Mouse (Mus musculus) intestine, embryonic 15.5 days (tissue): ENCODE results near the gene Pkd1l2. TPM values are rescaled to one million over a fixed set of nuclear protein-coding genes. Genes with fewer than 3 reads are reported as not detected.

Experiments used
- ATAC-seq: fragments of 200-750 bp; cut with Nextera tagmentation; 2 replicates; pipeline ENCODE4 v1.8.0; 2017; ENCODE audit warnings: moderate TSS enrichment, moderate library complexity
- H3K27ac ChIP-seq: fragments of 300-500 bp; sonication (generic); 2 replicates; pipeline ENCODE4 v1.5.1; 2015; ENCODE audit warnings: mild to moderate bottlenecking, inconsistent platforms
- H3K27me3 ChIP-seq: fragments of 300-500 bp; sonication (generic); replicated peaks from 2 replicates; pipeline ENCODE4 v1.6.1; 2015; ENCODE audit warnings: inconsistent platforms
- H3K36me3 ChIP-seq: fragments of 300-500 bp; sonication (generic); 2 replicates; pipeline ENCODE4 v1.6.1; 2015; ENCODE audit warnings: inconsistent platforms
- H3K4me1 ChIP-seq: fragments of 300-500 bp; sonication (generic); replicated peaks from 2 replicates; pipeline ENCODE4 v1.6.1; 2015; ENCODE audit warnings: inconsistent platforms
- H3K4me2 ChIP-seq: fragments of 300-500 bp; sonication (generic); replicated peaks from 2 replicates; pipeline ENCODE4 v1.6.1; 2015; ENCODE audit warnings: mild to moderate bottlenecking, inconsistent platforms
- H3K4me3 ChIP-seq: fragments of 300-500 bp; sonication (generic); replicated peaks from 2 replicates; pipeline ENCODE4 v1.5.1; 2015; ENCODE audit warnings: inconsistent platforms
- H3K9ac ChIP-seq: fragments of 300-500 bp; sonication (generic); 2 replicates; pipeline ENCODE4 v1.6.1; 2015; ENCODE audit warnings: inconsistent platforms
- H3K9me3 ChIP-seq: fragments of 300-500 bp; sonication (generic); 2 replicates; pipeline ENCODE4 v1.6.1; 2016; ENCODE audit warnings: inconsistent platforms
- WGBS: fragments of 180-500 bp; shearing (Covaris S2); methylation state at CpG from one replicate; pipeline ENCODE4 v1.1.7; 2015; 5-methylcytosine and 5-hydroxymethylcytosine counted together
- polyA plus RNA-seq: library from polyadenylated mRNA; unstranded; fragments of >200 nt; fragmentation: Nextera tagmentation; extraction: Ambion mirVana; gene quantifications from 2 replicates; pipeline ENCODE4 v1.2.1, GENCODE M21; 2015

The Pkd1l2 gene
- polyA plus RNA-seq, 1 experiment from 2014 or later: not detected

DNA sequence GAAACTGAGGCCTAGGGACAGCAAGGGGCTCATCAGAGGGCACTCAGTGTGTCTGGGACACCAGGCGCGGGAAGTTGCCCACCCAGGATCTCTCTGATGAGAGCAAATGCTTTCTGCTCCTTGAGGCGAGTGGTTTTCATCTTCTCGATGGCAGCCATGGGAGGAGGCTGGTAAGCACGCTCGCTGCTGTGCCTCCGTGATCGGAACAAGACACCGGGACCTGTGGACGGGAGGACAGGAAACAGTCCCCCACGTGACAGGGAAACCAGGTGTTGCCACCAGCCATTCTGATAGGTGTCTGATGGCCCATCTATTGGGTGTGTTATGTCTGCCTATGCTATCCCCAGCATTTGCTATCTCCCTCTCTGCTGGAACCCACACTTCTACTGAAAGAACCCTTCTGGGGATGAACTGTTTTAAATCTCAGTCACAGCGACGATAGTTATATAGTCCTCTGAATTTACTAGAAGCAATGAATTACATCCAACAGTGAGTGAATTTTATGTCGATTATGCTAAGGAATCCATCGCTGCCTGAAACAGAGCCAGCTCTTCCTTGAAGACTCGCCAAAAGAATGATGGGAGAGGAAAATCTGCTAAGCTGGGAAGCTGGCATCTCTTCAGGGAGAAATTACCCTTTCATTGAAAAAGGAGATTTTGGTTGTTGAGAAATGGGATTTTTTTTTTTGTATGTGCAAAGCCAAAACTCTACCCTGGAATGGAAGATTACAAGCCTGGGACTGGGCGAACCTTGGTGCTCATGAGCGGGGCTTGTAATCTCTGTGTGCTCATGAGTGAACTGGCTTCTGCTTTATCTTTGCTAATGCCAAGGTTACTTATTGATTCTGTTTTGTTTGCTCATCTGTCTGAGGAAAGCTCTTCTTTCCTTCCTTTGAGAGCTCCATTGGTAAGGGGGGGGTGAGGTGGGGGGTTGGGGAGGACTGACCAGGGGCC lies 62.6 kb downstream of the Pkd1l2 start:
- no peak overlapping the region for H3K9ac ChIP-seq
- no peak overlapping the region for H3K4me2 ChIP-seq
- ATAC-seq: no peak
- 74% methylated on average over 18 of the region's 18 CpGs for WGBS
- peaks cover 5% of the 10 kb centered on the region; the same call in 1 of the 2 replicates for H3K4me1 ChIP-seq
- H3K4me3 ChIP-seq: no peak overlapping the region
- no peaks in the 10 kb centered on the region for H3K27me3 ChIP-seq
- no peak overlapping the region for H3K27ac ChIP-seq
- H3K36me3 ChIP-seq: no peaks in the 10 kb centered on the region
- H3K9me3 ChIP-seq: no peaks in the 10 kb centered on the region

DNA sequence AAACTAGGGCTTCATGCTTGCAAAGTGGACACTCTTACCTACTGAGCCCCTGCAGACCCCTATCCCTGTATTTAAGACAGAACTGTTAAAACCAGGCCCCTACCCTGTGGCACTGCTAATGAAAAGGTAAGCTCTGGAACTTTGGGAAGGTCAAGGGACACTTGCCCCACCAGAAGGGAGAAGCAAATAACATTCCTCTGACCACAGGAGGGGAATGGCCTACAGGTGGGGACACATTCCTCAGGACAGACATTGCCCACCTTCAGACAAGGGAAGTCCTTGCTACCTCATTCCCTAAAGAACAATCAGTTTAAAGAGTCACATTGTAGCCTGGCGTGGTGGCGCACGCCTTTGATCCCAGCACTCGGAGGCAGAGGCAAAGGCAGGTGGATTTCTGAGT lies 64.4 kb downstream of the Pkd1l2 start:
- no peak for ATAC-seq

DNA sequence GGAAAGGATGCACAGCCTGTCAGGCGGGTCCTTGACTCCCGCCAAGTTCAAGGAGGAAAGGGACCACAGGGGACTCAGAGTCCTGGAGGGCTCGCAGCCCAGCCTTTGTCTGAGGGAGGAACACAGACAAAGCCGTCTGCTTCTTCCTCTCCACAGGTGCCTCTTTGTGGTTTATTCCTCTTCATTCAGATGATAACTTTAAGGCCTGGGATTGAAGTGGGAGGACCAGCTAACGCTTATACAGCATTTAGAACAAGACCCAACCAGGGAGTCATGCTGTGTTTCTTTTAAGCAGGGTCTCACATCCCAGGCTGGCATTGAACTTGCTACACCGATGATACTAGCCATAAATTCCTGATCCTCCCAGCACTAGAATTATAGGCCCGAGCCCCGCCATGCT lies 65.2 kb downstream of the Pkd1l2 start:
- H3K4me3 ChIP-seq: no peak overlapping the region
- H3K27ac ChIP-seq: no peak overlapping the region
- H3K9me3 ChIP-seq: no peaks in the 10 kb centered on the region
- 72% methylated on average over 8 of the region's 8 CpGs for WGBS
- no peak overlapping the region for H3K9ac ChIP-seq
- ATAC-seq: no peak
- H3K4me2 ChIP-seq: no peak overlapping the region
- peaks cover 5% of the 10 kb centered on the region; the same call in 1 of the 2 replicates for H3K4me1 ChIP-seq
- H3K36me3 ChIP-seq: no peaks in the 10 kb centered on the region
- no peaks in the 10 kb centered on the region for H3K27me3 ChIP-seq

More for the DNA sequence above, 64.4 kb downstream of the Pkd1l2 start:
- 90% methylated on average over 4 of the region's 4 CpGs for WGBS
- Histone ChIP-seq H3K4me3 (no peak overlapping the region), H3K27me3 (no peaks in the 10 kb centered on the region), H3K36me3 (no peaks in the 10 kb centered on the region), H3K4me2 (no peak overlapping the region), H3K9ac (no peak overlapping the region), H3K9me3 (no peaks in the 10 kb centered on the region), H3K4me1 (peaks cover 5% of the 10 kb centered on the region; the same call in 1 of the 2 replicates), H3K27ac (no peak overlapping the region)

DNA sequence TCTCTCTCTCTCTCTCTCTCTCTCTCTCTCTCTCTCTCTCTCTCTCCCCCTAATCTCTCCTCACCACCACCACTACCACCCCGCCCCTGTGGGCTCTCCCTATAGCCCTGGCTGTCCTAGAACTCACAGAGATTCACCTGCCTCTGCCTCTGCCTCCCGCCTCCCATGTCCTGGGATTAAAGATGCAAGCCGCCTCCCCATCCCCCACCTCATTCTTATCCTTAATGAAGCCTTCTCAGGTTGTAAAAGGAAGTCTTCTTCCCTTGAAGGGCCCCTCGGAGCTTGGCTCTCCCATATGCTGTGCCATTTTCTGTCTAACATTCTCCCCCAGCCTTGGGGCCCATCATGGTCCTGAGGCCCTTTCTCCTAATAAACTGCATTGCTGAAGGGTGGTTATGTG lies 66.6 kb downstream of the Pkd1l2 start:
- Histone ChIP-seq H3K27me3 (no peaks in the 10 kb centered on the region), H3K9ac (no peak overlapping the region), H3K4me3 (no peak overlapping the region), H3K4me1 (peaks cover 5% of the 10 kb centered on the region; the same call in 1 of the 2 replicates), H3K9me3 (no peaks in the 10 kb centered on the region), H3K36me3 (no peaks in the 10 kb centered on the region), H3K4me2 (no peak overlapping the region), H3K27ac (no peak overlapping the region)
- no peak for ATAC-seq
- WGBS: 72% methylated on average over 4 of the region's 4 CpGs

DNA sequence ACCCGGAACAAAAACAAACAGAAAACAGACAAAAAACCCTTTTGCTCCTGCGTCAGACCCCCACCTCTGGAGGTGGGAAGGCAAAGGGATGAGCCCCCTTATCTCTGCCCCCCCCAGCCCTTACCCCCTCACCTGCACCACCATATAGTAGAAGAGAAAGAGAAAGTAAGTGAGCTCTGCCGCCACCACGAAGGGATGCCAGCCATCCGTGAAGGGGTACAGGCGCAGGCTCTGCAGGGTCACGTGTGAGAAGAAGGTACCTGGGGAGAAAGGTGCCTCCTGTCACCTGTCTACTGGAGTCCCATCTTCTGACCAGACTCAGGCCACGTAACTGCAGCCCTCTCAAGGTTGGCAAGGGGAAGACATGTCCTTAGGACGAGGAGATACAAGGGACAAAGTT lies 70.9 kb downstream of the Pkd1l2 start:
- no peaks in the 10 kb centered on the region for H3K9me3 ChIP-seq
- H3K4me1 ChIP-seq: no peaks in the 10 kb centered on the region
- no peak overlapping the region for H3K9ac ChIP-seq
- H3K36me3 ChIP-seq: no peaks in the 10 kb centered on the region
- H3K27me3 ChIP-seq: no peaks in the 10 kb centered on the region
- WGBS: 86% methylated on average over 9 of the region's 9 CpGs
- H3K27ac ChIP-seq: no peak overlapping the region
- H3K4me2 ChIP-seq: no peak overlapping the region
- no peak overlapping the region for H3K4me3 ChIP-seq
- ATAC-seq: no peak

DNA sequence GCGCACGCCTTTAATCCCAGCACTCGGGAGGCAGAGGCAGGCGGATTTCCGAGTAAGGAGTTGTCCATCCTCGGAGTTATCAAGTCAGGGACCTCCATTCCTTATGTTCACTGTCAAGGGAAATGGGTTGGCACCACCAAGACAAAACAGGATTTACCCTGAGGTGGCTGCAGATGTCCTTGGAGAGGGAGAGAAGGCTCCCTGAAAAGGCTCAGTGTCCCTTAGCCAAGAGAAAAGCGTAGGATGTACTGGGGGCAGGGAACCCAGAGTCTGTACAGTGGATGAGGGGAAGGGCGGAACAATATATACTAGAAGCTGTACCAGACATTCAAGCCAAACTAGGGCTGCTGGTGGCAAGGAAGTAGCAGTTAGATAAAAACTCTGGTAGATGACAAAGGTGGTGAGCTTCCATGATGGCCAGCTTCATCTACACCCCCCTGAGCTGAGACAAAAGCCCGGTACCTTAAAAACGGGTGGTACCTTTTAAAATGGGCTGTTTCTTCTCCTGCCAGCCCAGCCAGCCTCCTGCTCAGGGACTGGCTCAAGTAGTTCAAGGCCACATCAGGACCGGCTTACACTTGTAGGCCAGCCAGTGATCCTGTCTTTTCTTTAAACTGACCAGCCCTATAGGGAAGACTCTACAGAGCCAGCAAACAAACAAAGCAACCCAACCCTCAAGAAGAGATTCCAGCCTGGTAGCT lies 88.1 kb downstream of the Pkd1l2 start:
- Histone ChIP-seq H3K9ac (peak overlapping the region; percentile 47), H3K27me3 (no peaks in the 10 kb centered on the region), H3K4me2 (peak overlapping the region; percentile 86), H3K27ac (no peak overlapping the region), H3K4me1 (peaks cover 8% of the 10 kb centered on the region; the same call in 1 of the 2 replicates), H3K4me3 (peak overlapping the region; percentile 67), H3K9me3 (no peaks in the 10 kb centered on the region), H3K36me3 (no peaks in the 10 kb centered on the region)
- WGBS: 57% methylated on average over 11 of the region's 11 CpGs
- ATAC-seq: no peak

DNA sequence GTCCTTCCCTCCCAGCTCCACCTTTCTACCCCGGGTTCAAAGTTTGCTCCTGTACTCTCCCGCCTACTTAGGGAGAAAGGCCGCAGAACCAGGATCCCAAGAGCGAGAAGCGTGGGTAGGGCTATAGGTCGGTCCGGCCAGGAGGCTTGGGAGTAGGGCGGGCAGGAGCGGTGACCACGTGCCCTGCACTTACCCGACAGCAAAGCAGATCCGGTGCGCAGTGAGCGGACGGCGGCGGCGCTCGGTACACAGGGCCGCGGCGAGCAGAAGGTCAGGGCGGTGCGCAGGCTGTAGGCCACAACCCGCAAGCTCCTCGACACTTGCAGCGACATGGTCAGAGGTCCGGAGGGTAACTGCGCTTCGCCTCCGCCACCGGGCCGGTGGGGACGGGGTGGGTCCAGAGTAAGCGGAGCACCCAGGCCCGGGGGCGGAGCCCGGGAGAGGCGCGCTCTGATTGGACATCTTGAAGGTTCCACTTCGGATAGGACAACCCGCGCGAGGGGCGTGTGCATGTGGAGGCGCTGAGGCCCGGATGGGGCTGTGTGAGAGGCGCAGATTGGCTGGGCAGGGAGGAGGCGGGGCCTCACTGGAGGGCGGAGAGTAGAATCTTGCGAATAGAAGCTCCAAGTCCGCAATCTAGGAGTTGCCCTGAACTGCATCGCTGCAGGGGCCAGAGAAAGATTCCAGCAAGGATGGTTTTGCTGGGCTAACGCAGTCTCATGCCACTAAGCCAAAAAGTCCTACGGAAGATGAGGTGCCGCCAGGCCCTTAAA lies 89.0 kb downstream of the Pkd1l2 start, which contains the start of gene Gcsh:
Gcsh (minus strand) TSS at position 443 of the 773 bp plus-strand sequence.
- Histone ChIP-seq H3K27ac (peak within 1 kb of the TSS; percentile 83), H3K9me3 (no peaks in the 10 kb centered on the region), H3K4me2 (peak within 1 kb of the TSS; percentile 86), H3K27me3 (no peaks in the 10 kb centered on the region), H3K36me3 (no peaks in the 10 kb centered on the region), H3K9ac (peak within 1 kb of the TSS; percentile 65), H3K4me1 (peaks cover 8% of the 10 kb centered on the region; the same call in 1 of the 2 replicates), H3K4me3 (peak within 1 kb of the TSS; percentile 67)
- peak; percentile 100 for ATAC-seq
- WGBS: under 1% methylated on average over 55 of the region's 56 CpGs

DNA sequence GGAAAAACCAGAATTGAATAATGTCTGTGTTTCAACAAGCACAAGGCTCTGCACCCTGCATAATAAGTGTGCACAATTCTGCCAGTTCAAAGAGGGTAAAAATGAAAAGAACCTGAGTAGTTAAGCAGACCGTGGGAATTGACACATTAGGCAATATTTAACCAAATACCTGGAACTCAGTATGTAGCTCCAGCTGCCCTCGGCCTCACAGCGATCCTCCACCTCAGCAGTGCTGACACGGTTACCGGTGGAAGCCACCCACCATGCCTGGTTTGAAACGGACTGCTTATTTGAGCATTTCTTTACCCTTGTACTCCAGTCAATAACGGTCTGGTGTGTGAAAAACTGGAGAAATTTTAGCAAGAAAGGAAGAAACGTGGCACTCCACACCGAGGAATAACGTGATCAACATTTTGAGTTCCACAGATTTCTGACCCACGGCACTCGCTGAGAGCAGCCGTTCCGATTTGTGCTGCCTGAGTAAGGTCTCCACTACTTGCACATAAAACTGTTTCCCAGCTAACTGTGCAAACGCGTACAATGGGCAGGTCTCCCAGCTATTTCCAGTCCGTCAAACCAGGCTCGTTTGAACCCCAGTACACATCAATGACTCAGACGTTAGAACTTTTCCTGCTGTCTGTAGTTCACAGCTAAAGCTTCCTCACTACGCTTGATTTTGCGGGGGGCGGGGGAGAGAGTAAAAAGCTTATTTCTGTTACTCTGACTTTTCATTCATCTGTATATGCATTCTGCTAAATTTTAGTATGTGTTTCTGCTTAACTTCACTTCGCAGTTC lies 89.9 kb downstream of the Pkd1l2 start:
- WGBS: 8% methylated on average over 23 of the region's 23 CpGs
- Histone ChIP-seq H3K4me1 (peaks cover 8% of the 10 kb centered on the region; the same call in 1 of the 2 replicates), H3K4me2 (peak overlapping the region; percentile 86), H3K27ac (peak overlapping the region; percentile 83), H3K9ac (peak overlapping the region; percentile 65), H3K27me3 (no peaks in the 10 kb centered on the region), H3K4me3 (peak overlapping the region; percentile 67), H3K9me3 (no peaks in the 10 kb centered on the region), H3K36me3 (no peaks in the 10 kb centered on the region)
- peak; percentile 23; the same call in 1 of the 2 replicates for ATAC-seq

DNA sequence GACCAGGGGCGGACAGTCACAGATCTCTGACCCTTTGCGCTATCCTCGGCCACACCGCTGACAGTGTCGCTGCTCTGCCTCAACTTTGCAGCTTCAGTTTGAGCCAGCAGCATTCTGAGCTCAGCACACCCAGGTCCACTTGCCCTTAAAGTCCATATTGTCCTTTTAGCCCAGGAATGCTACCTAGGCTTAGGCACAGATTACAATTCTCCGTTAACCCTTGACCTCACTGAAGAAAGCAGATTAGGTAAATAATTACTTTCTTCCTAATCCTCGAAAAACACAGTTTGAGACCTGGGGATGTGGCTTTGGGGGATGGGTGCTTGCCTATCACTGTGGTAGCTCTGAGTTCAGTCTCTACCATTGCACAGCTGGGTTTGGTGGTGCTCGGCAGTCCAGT lies 91.0 kb downstream of the Pkd1l2 start:
- Histone ChIP-seq H3K9ac (no peak overlapping the region), H3K4me3 (no peak overlapping the region), H3K27ac (no peak overlapping the region), H3K9me3 (no peaks in the 10 kb centered on the region), H3K27me3 (no peaks in the 10 kb centered on the region), H3K4me1 (peaks cover 8% of the 10 kb centered on the region; the same call in 1 of the 2 replicates), H3K36me3 (no peaks in the 10 kb centered on the region), H3K4me2 (0 out of 2 replicates have a peak overlapping the region, but pooled peaks have one; percentile 2)
- 77% methylated on average over 8 of the region's 8 CpGs for WGBS
- ATAC-seq: no peak

DNA sequence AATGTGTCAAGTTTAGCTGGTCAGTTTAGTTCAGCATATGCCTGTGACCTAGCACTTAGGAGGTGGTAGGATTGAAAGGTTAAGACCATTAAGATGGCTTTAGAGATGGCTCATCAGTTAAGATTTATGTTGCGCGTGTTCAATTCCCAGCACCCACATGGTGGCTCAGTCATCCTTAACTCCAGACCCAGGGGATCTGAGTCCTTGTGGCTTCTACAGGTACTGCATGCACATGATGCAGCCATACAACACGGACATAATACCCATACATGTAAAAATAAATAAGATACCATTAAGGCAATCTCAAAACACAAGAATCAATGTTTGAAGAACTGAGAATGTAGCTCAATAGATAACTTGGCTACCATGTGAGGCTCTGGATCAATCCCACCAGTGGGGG lies 92.4 kb downstream of the Pkd1l2 start:
- Histone ChIP-seq H3K4me3 (no peak overlapping the region), H3K27ac (no peak overlapping the region), H3K9ac (no peak overlapping the region), H3K27me3 (no peaks in the 10 kb centered on the region), H3K4me2 (no peak overlapping the region), H3K36me3 (peaks cover 3% of the 10 kb centered on the region; the same call in 1 of the 2 replicates), H3K9me3 (no peaks in the 10 kb centered on the region), H3K4me1 (peaks cover 8% of the 10 kb centered on the region; the same call in 1 of the 2 replicates)
- no peak for ATAC-seq
- WGBS: 93% methylated on average over 3 of the region's 3 CpGs

DNA sequence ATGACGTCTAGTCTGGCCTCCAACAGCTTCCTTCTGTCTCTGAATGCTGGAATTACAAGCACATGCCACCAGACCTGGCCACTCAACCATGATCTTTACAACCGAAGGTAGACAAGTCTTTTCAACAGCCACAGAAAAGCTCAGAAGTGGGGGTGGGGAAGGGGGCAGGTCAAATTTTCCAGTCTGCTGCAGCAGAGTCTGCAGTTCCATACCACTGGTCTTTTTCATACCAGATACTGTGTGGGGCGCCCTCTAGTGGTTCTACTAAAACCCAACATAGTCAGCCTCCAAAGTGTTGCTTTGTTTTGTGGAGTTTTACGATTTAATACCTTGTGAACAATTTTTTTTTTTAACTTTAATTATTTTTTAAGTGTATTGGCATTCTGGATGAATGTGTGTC lies 102.1 kb downstream of the Pkd1l2 start:
- WGBS: 24% methylated on average over 4 of the region's 4 CpGs
- H3K36me3 ChIP-seq: peaks cover 6% of the 10 kb centered on the region; the same call in 1 of the 2 replicates
- no peak overlapping the region for H3K27ac ChIP-seq
- no peak overlapping the region for H3K9ac ChIP-seq
- no peak overlapping the region for H3K4me3 ChIP-seq
- peaks cover 3% of the 10 kb centered on the region; the same call in 1 of the 2 replicates for H3K4me1 ChIP-seq
- no peak overlapping the region for H3K4me2 ChIP-seq
- ATAC-seq: no peak
- no peaks in the 10 kb centered on the region for H3K9me3 ChIP-seq
- H3K27me3 ChIP-seq: no peaks in the 10 kb centered on the region
